Mouse (Mus musculus): ENCODE measurements around the gene Cacna1e. TPM values are rescaled to one million over a fixed set of nuclear protein-coding genes. Genes with fewer than 3 reads are reported as not detected.

Gene Cacna1e
- total and polyA plus RNA-seq, 3 experiments, result 0.22 TPM; not detected in 2

DNA sequence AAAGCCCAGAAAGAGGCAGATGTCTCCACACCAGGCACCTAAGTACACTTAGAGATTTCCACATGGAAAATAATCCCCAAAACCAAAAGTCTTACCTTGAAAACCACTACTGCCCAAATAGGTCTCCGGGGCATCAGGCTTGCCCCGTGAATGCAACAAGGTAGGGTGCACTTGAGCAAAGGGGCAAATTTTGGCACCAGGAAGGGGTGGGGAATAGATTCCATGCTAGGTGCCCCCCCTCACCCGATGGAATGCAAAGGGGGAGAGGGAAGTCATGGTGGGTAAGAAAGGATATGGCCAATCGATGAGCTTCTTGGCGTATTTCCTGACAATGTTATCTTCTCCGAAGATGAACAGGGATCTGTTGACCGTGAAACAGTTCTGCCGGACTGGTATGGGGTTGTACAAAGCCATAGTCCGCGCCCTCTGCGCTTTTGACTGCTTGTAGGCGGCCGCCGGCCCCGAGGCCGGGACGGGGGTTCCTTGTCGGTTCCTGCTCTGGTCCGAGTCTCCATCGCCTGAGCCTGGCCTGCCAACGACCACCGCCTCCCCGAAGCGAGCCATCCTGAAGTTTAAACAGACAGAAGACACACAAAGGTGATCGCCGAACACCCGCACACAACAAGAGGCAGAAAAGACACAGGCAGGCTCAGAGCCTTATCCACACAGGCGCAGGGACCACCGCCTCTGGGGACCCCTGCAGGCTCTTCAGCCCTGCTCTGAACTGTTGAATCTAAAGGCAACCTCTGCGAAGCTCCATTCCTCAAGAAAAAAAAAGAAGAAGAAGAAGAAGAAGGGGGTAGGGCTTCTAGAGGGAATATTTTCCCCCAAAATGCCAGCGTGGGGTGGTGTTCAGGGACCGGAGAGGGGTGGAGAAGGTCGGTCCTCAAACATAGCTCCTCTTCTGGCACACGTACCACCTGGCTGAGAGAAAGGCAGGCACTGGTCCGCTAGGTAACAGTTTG, 158.7 kb downstream of the Cacna1e start:
- ATAC-seq (ENCODE audit: extremely low read depth, insufficient number of reproducible peaks, low FRiP score, poor library complexity, severe bottlenecking) (no peak), DNase-seq (ENCODE audit: low spot score) (no peak)
- H3K27me3 ChIP-seq (ENCODE audit: insufficient read depth, low read length), result no peaks in the 10 kb centered on the region
- H3K4me1 ChIP-seq (ENCODE audit: insufficient read depth, low read depth, low read length), result no peaks in the 10 kb centered on the region
- H3K4me3 ChIP-seq (ENCODE audit: low read depth, low read length), result no peak overlapping the region
- TF ChIP-seq GATA2 (IDR thresholded peaks at IDR 0.05; ENCODE audit: borderline replicate concordance, low read depth, low read length) (no peak), GATA1 (IDR thresholded peaks at IDR 0.05; ENCODE audit: borderline replicate concordance, low read length) (no peak), TAL1 (conservative IDR thresholded peaks at IDR 0.05; ENCODE audit: low read depth, low read length) (no peak), CTCF (IDR thresholded peaks at IDR 0.05; ENCODE audit: low read depth, low read length) (no peak), POLR2AphosphoS5 (IDR thresholded peaks at IDR 0.05; ENCODE audit: insufficient replicate concordance, low read depth, low read length) (no peak)
- no peaks in the 10 kb centered on the region for H3K36me3 ChIP-seq (replicated peaks)
- peaks cover 56% of the 10 kb centered on the region for H3K9me3 ChIP-seq (replicated peaks)

DNA sequence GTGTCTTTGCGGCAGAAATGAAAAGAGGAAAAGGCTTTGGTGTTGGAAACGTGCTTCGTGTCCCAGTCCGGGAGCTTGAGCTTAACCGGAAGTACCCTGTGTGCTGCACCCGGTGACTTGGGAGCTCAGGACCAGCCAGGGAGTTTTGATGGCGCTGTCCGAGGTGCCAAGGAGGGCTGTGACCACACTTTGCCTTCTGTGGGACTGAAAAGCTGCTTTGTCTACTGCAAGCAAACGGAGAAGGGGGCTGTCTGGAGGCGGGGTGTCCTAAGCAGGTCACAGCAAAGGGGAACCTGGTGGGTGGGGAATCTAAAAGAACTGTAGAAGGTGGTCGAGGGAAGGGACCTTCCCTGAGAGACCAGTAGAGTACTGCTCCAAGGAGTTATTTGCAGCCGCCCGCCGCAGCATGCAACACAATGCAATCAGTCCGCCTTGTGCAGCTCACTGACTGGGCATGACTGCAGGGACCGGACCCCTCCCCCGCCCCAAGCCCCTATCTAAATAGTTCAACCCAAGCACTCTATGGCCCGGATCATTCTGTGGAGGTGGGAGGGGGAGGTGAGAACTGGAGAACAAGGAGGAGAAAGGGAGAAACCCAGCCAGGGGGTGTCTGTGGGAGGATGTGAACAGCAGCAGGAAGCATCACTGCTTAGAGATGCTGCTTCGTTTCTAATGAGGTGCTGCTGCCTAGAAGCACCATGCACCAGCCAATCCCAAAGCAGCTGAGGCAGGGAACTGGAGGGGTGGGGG, 160.6 kb downstream of the Cacna1e start:
- DNase-seq (ENCODE audit: low spot score) (no peak), ATAC-seq (ENCODE audit: extremely low read depth, insufficient number of reproducible peaks, low FRiP score, poor library complexity, severe bottlenecking) (no peak)
- Histone ChIP-seq H3K9me3 (replicated peaks) (peaks cover 52% of the 10 kb centered on the region), H3K36me3 (replicated peaks) (no peaks in the 10 kb centered on the region), H3K4me3 (ENCODE audit: low read depth, low read length) (no peak overlapping the region), H3K4me1 (ENCODE audit: insufficient read depth, low read depth, low read length) (no peaks in the 10 kb centered on the region), H3K27me3 (ENCODE audit: insufficient read depth, low read length) (no peaks in the 10 kb centered on the region)
- TF ChIP-seq CTCF (IDR thresholded peaks at IDR 0.05; ENCODE audit: low read depth, low read length) (no peak), TAL1 (conservative IDR thresholded peaks at IDR 0.05; ENCODE audit: low read depth, low read length) (no peak), GATA1 (IDR thresholded peaks at IDR 0.05; ENCODE audit: borderline replicate concordance, low read length) (no peak), POLR2AphosphoS5 (IDR thresholded peaks at IDR 0.05; ENCODE audit: insufficient replicate concordance, low read depth, low read length) (no peak), GATA2 (IDR thresholded peaks at IDR 0.05; ENCODE audit: borderline replicate concordance, low read depth, low read length) (no peak)

DNA sequence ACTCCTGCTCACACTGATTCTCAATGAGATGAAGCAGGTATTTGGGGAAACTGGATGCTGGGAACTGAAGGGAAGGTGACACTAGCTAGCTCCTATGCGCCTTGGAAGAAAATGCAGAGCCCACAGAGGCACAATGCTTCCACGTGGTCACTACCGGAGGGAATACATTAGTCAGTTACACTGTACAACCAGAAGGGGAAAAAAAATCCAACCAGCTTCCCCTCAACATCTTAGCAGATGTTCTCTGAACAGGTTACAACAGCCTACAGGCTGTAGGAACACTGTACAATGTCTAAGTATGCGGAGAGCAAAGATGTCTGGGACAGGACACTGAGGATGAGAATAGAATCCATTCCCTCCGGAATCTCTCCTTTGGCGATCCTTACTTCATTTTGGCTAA, 161.2 kb downstream of the Cacna1e start:
- no peak for ATAC-seq (ENCODE audit: extremely low read depth, insufficient number of reproducible peaks, low FRiP score, poor library complexity, severe bottlenecking)
- TF ChIP-seq POLR2AphosphoS5 (IDR thresholded peaks at IDR 0.05; ENCODE audit: insufficient replicate concordance, low read depth, low read length) (no peak), CTCF (IDR thresholded peaks at IDR 0.05; ENCODE audit: low read depth, low read length) (no peak), GATA2 (IDR thresholded peaks at IDR 0.05; ENCODE audit: borderline replicate concordance, low read depth, low read length) (no peak), TAL1 (conservative IDR thresholded peaks at IDR 0.05; ENCODE audit: low read depth, low read length) (no peak), GATA1 (IDR thresholded peaks at IDR 0.05; ENCODE audit: borderline replicate concordance, low read length) (no peak)
- DNase-seq (ENCODE audit: low spot score), result no peak
- Histone ChIP-seq H3K9me3 (replicated peaks) (peaks cover 51% of the 10 kb centered on the region), H3K36me3 (replicated peaks) (no peaks in the 10 kb centered on the region), H3K4me1 (ENCODE audit: insufficient read depth, low read depth, low read length) (no peaks in the 10 kb centered on the region), H3K27me3 (ENCODE audit: insufficient read depth, low read length) (no peaks in the 10 kb centered on the region), H3K4me3 (ENCODE audit: low read depth, low read length) (no peak overlapping the region)

DNA sequence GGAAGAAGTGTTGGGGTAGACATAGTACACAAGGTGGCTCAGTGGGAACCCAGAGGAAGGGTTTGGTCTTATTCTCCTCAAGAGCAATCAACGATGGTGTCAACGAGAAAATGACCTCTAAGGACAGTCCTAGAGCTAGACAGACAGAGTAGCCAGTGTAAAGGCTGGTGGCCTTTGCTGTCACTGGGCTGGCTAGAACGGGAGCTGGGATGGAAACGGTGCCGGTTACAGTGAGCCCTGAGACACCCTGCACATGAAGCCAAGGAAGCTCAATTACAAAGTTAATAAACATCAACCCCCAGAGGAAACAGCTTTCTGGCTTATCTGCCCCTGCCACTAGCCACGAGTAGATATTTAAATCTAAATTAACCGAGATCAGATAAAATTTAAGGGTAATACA, 168.7 kb downstream of the Cacna1e start:
- Histone ChIP-seq H3K36me3 (replicated peaks) (no peaks in the 10 kb centered on the region), H3K4me1 (ENCODE audit: insufficient read depth, low read depth, low read length) (no peaks in the 10 kb centered on the region), H3K9me3 (replicated peaks) (peaks cover 12% of the 10 kb centered on the region), H3K4me3 (ENCODE audit: low read depth, low read length) (no peak overlapping the region), H3K27me3 (ENCODE audit: insufficient read depth, low read length) (no peaks in the 10 kb centered on the region)
- DNase-seq (ENCODE audit: low spot score) (no peak), ATAC-seq (ENCODE audit: extremely low read depth, insufficient number of reproducible peaks, low FRiP score, poor library complexity, severe bottlenecking) (no peak)
- TF ChIP-seq CTCF (IDR thresholded peaks at IDR 0.05; ENCODE audit: low read depth, low read length) (no peak), POLR2AphosphoS5 (IDR thresholded peaks at IDR 0.05; ENCODE audit: insufficient replicate concordance, low read depth, low read length) (no peak), TAL1 (conservative IDR thresholded peaks at IDR 0.05; ENCODE audit: low read depth, low read length) (no peak), GATA2 (IDR thresholded peaks at IDR 0.05; ENCODE audit: borderline replicate concordance, low read depth, low read length) (no peak), GATA1 (IDR thresholded peaks at IDR 0.05; ENCODE audit: borderline replicate concordance, low read length) (no peak)

DNA sequence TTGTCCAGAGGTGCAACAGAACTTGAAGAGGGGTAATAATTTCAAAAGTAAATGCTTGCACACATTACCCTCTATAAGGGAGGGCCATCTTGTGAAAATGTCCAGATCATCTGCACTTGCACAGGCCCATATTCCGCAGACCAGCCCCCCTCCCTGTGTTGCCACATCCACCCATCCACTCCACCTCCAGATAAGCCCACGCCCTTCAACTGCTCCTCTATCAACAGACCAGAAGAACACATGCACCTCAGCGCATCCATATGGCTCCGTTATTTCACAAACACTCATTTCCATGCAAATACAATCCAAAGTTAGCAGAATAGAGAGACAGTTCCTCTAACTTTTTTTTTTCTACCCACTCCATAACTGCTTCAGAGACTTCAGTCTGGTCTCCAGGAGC, 171.6 kb downstream of the Cacna1e start:
- no peak for DNase-seq (ENCODE audit: low spot score)

More for the DNA sequence above, 171.6 kb downstream of the Cacna1e start:
- Histone ChIP-seq H3K27me3 (ENCODE audit: insufficient read depth, low read length) (no peaks in the 10 kb centered on the region), H3K36me3 (replicated peaks) (no peaks in the 10 kb centered on the region), H3K4me1 (ENCODE audit: insufficient read depth, low read depth, low read length) (no peaks in the 10 kb centered on the region), H3K9me3 (replicated peaks) (peaks cover 10% of the 10 kb centered on the region), H3K4me3 (ENCODE audit: low read depth, low read length) (no peak overlapping the region)
- TF ChIP-seq GATA1 (IDR thresholded peaks at IDR 0.05; ENCODE audit: borderline replicate concordance, low read length), result no peak
- no peak for TF ChIP-seq POLR2AphosphoS5 (IDR thresholded peaks at IDR 0.05; ENCODE audit: insufficient replicate concordance, low read depth, low read length)
- no peak for TF ChIP-seq GATA2 (IDR thresholded peaks at IDR 0.05; ENCODE audit: borderline replicate concordance, low read depth, low read length)
- TF ChIP-seq TAL1 (conservative IDR thresholded peaks at IDR 0.05; ENCODE audit: low read depth, low read length), result no peak
- TF ChIP-seq CTCF (IDR thresholded peaks at IDR 0.05; ENCODE audit: low read depth, low read length), result no peak
- no peak for ATAC-seq (ENCODE audit: extremely low read depth, insufficient number of reproducible peaks, low FRiP score, poor library complexity, severe bottlenecking)
